Mouse (Mus musculus) embryonic fibroblast, embryonic 13.5 days (primary cell): ENCODE results near the gene Tapbp. TPM values are rescaled to one million over a fixed set of nuclear protein-coding genes. Genes with fewer than 3 reads are reported as not detected.

Experiments used
- H3K27ac ChIP-seq: 2 replicates; pipeline ENCODE4 v1.5.1; 2012; ENCODE audit warnings: low read length, control low read depth, inconsistent platforms; ENCODE audit not compliant: insufficient read depth
- H3K4me1 ChIP-seq: 2 replicates; pipeline ENCODE4 v1.6.1; 2011; ENCODE audit warnings: low read length; ENCODE audit not compliant: control insufficient read depth, insufficient read depth
- H3K4me3 ChIP-seq: 2 replicates; pipeline ENCODE4 v1.5.1; 2011; ENCODE audit warnings: mild to moderate bottlenecking, control low read depth, low read length; ENCODE audit not compliant: insufficient read depth
- CTCF ChIP-seq: IDR thresholded peaks from 2 replicates; pipeline ENCODE4 v1.5.1; 2011; ENCODE audit warnings: mild to moderate bottlenecking, control low read depth, low read length, moderate library complexity, borderline replicate concordance; ENCODE audit not compliant: insufficient read depth
- POLR2A ChIP-seq: IDR thresholded peaks from 2 replicates; pipeline ENCODE4 v1.6.1; 2011; ENCODE audit warnings: low read depth, mild to moderate bottlenecking, control low read depth, low read length, moderate library complexity
- polyA plus RNA-seq: library from polyadenylated mRNA; stranded (reverse); fragments of >200 nt; gene quantifications from 2 replicates; pipeline ENCODE4 v1.2.4, GENCODE M21; 2011; ENCODE audit warnings: low read depth; ENCODE audit not compliant: missing spikeins, insufficient read length

The Tapbp gene
- polyA plus RNA-seq, 1 experiment, result 91.2 TPM

DNA sequence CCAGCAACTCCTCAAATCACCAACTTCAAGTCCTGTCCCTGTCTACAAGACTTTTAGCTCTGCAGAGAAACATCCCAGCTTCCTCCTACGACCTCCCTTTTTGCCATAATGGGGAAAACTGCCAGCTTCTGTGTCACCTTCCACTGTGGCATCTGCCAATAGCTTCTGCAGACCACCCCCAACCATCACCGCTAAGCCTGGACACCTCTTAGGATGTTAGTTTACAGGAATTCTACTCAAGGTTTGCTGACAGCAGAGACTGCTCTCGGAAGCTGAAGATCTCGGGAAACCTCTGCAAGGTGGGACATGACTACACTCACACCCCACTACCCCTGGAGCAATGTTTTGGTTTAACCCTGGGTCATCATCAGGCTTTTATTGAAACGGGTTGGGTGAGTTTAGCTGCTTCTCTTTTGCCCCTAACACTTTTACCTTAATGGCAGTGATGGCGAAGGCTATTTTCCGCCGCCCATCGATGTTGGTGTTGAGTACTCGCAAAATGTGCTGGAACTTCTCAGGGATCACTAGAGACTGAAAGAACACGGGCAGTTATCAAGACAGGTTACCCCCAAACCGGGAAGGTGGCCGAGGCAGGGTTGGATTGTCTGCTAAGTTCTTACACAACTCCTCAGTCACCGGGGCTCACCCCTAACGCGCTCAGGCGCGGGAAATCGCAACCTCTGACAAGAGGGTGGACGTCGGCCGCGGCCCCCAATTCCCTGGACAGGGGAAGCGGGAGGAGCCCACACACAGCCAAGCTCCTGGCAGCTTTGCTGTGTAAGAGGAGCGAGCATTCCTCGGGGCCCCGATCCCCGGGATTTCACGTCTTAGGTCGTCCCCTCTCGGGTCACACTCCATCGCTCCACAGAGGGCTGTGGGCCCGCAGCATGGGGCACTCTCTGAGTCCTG is 39.2 kb downstream of the Tapbp start:
- TF ChIP-seq CTCF (no peak), POLR2A (peak; percentile 38; the same call in 1 of the 2 replicates)
- Histone ChIP-seq H3K4me3 (peak overlapping the region; percentile 91), H3K27ac (peak overlapping the region; percentile 76), H3K4me1 (peaks cover 8% of the 10 kb centered on the region)

DNA sequence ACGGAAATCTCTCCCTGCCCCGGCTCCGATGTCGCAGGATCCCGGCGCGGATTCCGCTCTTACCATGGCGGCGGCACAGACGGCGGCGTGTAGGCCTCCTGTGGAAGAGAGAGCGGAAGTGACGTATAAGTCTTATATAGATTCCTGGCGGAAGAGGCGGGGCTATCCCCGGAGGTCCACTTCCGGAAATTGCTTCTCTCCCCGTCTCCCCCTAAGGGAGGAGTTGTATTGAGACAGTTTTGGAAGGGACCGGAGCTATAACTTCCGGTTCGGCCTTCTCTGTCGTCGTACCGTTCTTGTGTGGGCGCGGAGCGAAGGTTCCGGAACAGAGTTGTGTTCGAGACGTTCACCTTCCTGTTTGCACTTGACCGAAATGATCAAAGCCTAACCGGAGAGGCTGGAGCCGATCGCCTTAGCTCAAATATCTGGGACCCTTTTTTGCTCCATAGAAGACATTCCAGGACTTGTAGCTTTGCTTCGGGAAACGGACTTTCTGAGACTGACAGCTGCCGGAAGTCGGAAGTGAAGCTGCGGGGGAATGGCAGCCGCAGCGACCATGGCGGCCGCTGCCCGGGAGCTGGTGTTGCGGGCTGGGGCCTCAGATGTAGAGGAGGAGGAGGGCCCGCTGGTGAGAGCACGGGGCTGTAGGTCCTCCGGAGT is 40.0 kb downstream of the Tapbp start, which contains the start of the genes Vps52 and Rps18:
TSS of gene Vps52 (plus strand) at position 258 of the 660 bp plus-strand sequence.
TSS of gene Rps18 (minus strand) at position 447 of the 660 bp plus-strand sequence.
- H3K27ac ChIP-seq, result peak within 1 kb of the TSS; percentile 76
- TF ChIP-seq CTCF (no peak), POLR2A (peak; percentile 97)
- peak within 1 kb of the TSS; percentile 91 for H3K4me3 ChIP-seq
- H3K4me1 ChIP-seq, result peaks cover 8% of the 10 kb centered on the region

- Histone ChIP-seq H3K27ac (no peak overlapping the region), H3K4me1 (peaks cover 8% of the 10 kb centered on the region), H3K4me3 (peak overlapping the region; percentile 73)
- TF ChIP-seq CTCF, result no peak
- TF ChIP-seq POLR2A, result no peak
Observed at GRCm38 (mm10) chr17:33956336-33956735, 40.6 kb downstream of the Tapbp start.

GRCm38 (mm10) chr17:33957493-33957892 is 41.8 kb downstream of the Tapbp start:
- Histone ChIP-seq H3K4me1 (peaks cover 8% of the 10 kb centered on the region; the same call in 1 of the 2 replicates), H3K4me3 (no peak overlapping the region), H3K27ac (no peak overlapping the region)
- TF ChIP-seq CTCF (no peak), POLR2A (no peak)

DNA sequence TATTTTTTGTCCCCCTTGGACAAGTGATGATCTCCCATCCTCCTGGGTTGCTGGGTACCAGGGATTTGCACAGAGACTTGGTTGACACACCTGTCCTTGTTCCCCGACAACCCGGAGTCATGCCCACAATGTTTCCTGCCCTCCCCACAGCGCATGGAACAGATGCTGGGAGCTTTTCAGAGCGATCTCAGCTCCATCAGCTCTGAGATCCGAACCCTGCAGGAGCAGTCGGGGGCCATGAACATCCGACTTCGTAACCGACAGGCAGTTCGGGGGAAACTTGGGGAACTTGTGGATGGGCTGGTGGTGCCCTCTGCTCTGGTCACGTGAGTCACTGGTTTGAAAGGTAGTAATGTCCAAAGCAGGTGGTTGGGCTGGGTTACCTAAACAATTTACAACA is 42.8 kb downstream of the Tapbp start:
- Histone ChIP-seq H3K4me3 (no peak overlapping the region), H3K27ac (no peak overlapping the region), H3K4me1 (no peaks in the 10 kb centered on the region)
- no peak for TF ChIP-seq POLR2A
- TF ChIP-seq CTCF, result no peak

GRCm38 (mm10) chr17:33959135-33959534 is 43.4 kb downstream of the Tapbp start:
- Histone ChIP-seq H3K4me3 (no peak overlapping the region), H3K27ac (no peak overlapping the region), H3K4me1 (no peaks in the 10 kb centered on the region)
- TF ChIP-seq CTCF (no peak), POLR2A (no peak)

DNA sequence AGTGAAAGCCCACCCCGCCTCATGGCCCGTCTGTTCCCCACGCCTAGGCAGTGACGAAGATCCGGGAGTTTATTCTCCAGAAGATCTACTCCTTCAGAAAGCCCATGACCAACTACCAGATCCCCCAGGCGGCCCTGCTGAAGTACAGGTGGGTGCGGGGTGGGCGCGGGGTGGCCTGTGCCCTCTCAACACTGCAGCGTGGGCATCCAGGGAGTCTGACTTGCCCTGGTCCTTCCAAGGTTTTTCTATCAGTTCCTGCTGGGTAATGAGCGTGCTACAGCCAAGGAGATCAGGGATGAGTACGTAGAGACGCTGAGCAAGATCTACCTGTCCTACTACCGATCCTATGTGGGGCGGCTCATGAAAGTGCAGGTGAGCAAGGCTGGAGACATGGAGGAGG is 44.2 kb downstream of the Tapbp start:
- Histone ChIP-seq H3K4me1 (no peaks in the 10 kb centered on the region), H3K27ac (no peak overlapping the region), H3K4me3 (no peak overlapping the region)
- TF ChIP-seq CTCF, result no peak
- TF ChIP-seq POLR2A, result no peak

DNA sequence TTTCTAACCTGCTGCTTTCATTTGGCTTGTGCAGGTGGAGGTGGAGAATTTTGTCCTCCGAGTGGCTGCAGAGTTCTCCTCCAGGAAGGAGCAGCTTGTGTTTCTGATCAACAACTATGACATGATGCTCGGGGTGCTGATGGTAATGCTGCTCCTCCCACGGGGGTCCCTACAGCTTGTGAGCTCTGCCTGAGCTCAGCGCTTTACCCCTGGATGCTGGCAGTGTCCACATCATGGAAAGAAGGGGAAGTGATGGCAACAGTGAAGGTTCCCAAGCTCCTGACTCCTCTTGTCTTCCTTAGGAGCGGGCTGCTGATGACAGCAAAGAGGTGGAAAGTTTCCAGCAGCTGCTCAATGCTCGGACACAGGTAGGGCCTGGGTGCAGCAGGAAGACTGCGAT is 47.2 kb downstream of the Tapbp start:
- Histone ChIP-seq H3K4me1 (no peaks in the 10 kb centered on the region), H3K4me3 (no peak overlapping the region), H3K27ac (no peak overlapping the region)
- TF ChIP-seq CTCF (no peak), POLR2A (no peak)

- no peaks in the 10 kb centered on the region for H3K4me1 ChIP-seq
- H3K4me3 ChIP-seq, result no peak overlapping the region
- TF ChIP-seq POLR2A (no peak), CTCF (no peak)
- H3K27ac ChIP-seq, result no peak overlapping the region
Observed at GRCm38 (mm10) chr17:33965082-33965845, 49.6 kb downstream of the Tapbp start.
